Mouse (Mus musculus): ENCODE data around the gene Adamts18.

The Adamts18 gene

DNA sequence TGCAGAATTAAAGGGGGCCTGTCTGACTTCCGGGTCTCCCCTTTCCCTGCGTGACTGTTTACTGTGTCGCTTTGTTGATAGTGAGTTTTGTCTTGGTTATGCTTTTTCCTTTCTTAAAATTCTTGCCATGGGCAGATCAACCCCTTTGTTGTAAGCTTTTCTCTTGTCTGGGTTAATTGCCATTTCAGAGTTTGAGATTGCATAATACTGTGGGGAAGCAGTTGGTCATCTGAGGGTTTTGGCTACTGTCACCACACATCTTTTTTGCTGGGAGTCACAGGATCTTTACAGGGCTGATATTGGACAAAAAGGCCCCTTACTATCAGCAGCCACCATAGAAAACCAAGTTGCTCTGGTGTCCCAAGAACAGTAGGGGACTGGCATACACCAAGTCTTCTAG is 96.2 kb downstream of the Adamts18 start:
- no peak for DNase-seq

DNA sequence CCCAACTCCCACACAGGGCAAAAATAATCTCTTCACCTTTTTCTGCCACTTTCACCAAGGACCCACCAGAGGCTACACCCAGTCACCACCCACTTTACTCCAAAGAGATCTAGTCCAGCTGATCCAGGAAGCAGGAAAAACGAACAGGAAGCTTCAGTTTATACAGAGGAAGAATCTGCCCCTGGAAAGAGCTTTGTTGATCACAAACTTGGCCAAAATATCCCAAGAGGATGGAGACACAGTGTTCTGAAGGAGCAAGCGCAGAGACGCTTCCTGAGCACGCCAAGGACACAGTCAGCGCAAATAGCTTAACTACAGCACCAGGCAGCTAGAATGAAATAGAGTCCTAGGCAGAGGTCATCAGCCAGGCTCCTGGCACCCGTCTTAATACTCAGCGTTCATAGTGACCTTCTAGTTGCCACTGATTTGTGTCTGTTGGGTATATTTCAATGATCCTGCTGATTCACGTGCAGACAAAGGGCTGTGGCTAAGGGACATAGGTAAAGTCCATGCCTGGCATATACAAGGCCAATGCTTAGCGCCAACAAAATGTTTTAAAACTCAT is 113.0 kb downstream of the Adamts18 start:
- DNase-seq = no peak

DNA sequence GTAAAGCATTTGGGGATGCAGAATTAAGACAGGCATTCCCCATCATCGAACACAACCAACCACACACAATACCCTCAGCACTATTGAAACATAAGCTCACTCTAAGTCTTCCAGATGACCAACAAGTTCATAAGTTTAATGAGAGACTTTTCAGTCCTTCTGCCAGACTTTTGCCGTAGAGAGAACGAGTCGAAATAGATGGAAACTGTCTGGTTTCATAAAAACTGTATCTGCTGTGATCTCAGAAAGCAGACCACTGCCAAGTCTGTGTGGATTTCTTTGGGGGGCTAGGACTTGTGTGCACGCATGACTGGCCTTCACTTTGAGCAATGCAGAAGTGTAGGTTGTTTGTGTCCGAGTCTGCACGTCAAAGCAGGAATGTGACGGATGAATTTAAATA is 123.2 kb downstream of the Adamts18 start:
- no peak for DNase-seq

DNA sequence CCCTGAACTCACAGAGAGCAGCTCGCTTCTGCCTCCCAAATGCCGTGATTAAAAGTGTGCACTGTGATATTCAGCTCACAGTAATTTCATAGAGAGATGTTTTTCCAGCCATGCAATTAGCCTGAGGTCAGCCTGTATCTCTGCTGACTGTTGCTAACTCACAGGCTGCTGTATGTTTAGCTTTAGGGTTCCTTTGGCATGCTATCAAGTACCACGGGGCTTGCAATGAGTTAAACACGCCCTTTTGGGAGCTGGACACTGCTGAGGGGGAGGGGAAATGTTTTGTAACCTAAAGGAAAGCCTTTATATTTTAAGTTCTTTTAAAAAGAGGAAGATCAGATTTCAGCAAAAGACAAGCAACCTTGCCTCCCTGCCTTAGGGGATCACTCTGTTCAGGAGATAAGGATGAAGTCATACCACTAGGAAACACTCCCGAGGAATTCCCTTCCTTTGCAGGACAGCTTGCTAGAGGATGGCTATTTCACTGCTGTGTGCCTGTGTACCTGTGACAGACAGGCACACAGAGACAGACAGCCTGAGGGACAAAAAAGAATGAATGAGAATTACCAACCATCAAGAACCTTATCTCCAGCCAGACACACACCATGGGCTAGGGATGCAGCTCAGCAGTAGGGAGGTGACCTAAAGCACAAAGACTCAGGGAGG is 124.5 kb downstream of the Adamts18 start:
- DNase-seq = no peak

DNA sequence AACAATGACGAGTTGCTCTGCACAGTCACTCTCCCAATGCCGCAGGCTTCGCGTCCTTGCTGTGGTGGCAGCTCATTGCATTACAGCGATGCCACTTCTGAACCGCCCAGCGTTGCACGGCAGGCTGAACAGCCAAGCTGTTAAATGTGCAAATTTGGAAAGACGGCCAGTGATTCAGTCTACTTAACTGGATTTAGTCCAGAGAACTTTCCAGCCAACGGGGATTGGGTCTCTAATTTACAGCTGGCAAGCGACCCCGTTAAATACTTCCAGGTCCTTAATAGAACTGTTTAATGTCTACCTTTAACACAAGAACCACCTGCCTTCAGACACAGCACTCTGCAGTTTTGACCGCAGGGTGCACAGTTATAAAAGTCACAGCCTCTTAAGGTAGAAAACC is 127.1 kb downstream of the Adamts18 start:
- DNase-seq = peak; percentile 23

DNA sequence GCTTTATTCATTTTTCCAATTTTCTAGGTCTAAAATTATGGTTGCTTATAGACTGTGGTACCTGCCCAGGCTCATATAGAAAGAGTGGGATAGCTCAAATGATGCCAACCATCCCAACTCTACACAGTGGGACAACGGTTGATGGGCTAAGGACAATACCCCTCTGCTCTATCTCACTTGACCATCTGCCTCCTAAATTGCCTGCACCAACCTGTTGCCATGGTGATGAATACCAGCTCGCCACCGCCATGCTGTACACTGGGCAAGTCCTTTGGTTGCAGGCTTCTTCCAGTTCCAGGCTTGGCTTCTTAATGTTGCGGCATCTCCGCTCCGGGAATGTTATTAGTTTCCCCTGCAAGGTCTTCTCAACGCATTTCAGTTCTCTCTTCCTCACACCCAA is 143.6 kb downstream of the Adamts18 start:
- DNase-seq = no peak

DNA sequence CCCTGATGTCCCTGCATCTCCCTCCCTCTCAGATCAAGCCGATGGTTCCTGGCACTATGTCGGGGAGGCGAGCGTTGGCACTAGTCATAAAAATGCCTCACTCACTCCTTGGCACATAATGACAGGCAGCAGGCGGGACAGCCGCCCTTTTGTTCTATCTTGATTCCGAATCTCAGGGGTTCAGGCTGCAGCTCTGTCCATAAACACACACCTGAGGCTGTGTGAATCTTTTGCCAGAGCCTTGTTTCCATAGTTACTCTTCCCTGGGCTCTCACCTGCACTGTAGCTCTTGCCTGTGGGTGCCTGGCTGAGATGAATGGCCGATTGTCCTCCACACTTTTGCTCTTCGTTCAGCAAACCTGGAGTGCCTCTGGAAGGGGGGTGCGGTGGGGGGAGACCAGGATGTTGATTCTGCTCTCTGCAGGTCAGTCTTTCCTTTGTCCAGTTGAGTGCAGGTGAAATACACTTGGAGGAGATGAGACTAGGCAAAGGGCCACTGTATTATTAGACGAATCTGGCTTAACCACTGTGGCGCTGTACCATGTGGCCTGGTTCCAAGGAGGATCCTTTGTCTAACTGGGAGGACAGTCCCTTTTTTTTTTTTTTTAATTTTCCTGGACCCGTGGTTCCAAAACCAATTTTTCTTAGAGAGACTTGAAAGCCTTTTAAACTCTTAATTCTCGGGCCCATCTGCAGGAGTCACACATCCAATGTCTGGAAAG is 156.8 kb downstream of the Adamts18 start:
- no peak for DNase-seq

DNA sequence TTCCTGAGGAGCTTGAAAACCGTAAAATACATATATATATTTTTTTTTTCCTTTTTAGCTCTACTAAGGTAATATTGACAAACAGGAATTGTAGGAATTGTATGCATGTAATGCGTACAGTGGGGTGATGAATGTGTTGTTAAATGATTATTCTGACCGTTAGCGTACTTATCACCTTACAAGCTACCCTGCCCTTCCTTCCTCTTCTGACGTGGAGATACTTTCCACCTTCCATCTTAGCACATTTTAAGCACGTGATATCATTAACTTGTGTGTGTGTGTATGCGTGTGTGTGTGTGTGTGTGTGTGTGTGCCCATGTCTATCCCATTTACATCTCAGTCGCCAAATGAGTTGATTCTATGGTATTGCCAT is 160.0 kb downstream of the Adamts18 start:
- DNase-seq = no peak

DNA sequence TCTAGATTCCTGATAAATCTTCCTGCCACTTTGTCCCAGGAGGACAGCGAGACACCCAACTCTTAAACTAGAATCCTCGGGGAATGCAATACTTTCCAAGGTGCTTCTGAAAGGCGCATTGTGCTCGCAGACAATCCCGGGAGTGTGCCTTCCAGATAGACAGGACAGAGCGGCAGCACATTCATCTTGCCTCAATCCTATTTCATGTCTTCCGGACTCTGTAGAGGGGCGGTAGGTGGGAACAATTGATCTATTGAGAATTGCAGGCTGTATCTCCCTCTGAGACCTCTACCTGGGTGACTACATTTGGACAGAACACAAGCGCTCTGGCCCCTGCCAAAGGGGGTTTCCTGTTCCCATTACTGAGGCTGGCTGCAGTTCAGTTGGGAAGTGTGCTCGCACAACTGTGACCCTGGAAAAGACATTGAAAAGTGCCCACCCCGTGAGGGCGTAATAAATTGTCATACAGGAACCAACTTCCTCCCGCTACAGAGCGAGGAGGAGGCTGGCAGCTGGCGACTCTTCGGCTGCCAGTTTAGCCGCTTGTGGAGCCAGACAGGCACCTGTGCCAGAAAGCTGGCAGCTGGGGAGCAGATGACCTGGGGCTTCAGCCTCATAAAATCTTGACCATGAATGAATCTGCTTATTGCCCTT is 160.5 kb downstream of the Adamts18 start:
- no peak for DNase-seq

DNA sequence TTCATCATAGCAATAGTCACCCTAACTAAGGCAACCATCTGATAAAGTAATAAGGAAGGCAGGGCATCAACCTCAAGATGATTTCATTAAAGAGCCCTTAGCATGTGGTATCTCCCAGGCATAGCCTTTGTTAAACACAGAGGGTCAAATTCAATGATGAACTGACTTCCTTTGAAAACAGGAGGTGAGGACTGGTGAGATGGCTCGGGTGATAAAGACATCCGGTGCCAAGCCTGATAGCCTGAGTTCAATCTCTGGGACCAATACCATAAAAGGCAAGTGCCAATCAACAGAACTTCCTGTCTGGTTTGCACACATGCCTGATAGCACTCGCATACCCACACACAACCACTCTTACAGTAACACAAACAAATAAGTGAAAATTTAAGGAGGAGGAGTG is 169.2 kb downstream of the Adamts18 start:
- no peak for DNase-seq

DNA sequence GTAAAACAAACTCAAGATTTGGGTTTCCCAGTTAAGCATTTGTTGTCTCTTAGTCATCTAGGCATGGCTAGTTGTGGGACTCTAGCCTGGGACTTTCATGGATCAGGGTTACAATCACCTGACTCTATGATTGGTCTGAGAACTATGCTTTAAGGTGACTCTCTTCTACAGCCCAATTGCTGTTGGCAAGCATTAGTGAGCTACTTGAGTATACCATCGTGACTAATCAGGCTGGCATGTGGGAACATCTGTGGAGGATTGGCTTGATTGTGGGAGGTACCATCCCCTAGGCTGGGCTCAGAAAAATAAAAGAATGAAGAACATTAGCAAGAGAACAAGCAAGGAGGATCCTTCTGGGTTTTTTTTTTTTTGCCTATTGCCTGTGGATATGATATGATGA is 171.7 kb downstream of the Adamts18 start:
- DNase-seq = no peak

DNA sequence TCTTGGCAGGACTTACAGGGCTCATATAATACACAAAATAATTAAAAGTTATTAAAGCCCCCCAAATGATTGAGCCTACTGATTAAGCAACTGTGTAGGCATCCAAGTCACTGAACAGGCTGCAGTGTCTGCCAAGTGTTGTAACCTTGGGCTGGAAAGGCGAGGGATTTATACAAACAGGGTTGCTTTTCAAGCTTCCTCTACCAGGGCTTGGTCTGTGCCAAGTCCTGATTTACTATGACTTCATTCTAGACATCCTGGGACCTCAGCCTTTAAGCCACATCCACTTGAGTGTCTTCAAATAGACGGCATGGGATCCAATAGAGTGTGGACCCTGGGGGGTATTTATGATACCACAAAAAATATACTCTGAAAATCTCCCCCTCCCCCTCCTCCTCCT is 173.3 kb downstream of the Adamts18 start:
- DNase-seq = no peak

DNA sequence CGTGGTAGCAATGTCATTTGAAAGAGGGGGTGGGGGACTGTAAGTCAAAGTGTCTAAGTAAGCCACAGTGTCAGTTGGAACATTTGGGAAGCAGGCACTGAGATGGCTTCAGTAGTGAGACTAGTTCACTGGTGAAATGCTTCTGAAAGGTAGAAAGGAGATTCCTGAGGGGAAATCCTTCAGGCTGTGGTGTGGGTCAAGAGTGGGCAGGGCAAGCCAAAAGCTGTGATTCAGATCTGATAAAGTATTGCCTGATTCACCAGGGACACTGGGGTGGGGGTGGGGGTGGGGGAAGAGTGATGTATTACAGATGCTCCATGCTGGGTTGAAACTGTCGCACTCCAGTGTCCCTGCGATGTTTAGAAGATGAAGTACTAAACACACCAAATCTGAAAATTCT is 173.9 kb downstream of the Adamts18 start:
- no peak for DNase-seq

DNA sequence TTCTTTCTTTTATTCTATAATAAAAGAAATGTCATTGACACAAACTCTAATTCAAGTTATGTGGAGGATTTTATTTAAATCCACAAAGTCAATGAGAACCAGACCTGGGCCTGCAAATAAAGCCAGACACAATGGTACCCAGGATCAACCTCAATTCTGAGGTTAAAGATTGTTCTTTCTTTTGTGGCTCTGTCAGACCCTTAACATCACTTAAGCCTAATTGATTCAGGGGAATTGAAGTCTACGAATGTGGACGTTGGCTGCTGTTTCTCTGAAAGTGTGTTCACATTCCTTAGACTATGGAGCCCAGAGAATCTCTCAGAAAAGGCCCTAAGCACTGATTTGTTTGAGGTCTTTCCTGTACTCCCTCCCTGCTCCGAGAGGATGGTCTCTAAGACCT is 175.2 kb downstream of the Adamts18 start:
- DNase-seq = no peak

DNA sequence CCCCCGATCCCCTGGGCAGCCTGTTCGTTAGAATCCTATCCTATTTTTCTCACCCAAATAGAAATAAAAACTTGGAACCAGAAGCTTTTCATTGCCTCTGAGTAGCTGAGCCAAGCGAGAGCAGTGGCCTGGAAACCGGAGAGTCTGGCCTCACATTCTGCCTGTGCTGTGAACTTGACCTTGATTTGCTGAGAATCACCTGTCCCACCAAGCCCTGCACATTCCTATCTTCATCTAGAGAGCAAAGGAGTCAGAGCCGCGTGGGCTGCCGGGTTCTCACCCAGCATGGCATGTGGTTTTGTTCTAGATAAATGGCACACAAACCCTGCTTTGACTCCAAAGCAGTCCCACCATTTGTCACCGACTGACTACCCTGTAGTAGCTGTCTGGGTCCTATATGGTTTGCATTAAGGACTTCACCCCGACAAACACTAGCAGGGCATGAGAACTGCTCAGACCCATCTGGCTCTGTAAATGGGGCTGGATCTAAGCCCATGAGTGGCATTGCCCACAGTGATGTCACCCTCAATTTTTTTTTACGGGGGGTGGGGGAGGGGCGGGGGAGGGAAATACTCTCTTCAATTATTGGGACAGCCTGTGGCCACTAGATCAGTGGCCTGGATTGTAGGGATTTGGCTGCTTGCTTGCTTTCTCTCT is 175.8 kb downstream of the Adamts18 start:
- DNase-seq = no peak

DNA sequence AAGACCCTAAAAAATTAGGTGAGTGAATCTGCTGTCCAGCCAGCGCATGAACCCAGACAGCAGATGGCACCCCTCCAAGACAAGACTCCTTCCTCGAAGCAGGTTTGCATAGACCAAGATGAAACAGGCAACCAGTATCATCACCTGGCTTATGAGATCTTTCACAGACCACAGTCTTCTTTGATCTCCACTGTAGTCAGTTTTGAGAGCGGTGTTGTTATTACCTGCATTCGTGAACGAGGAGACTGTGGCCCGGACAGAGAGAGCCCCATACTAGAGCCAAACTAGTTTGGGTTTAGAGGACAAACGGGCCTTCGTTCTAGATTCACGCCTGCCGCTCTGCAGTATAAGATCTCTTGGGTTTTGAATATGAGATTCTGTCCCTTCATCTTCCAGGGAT is 178.6 kb downstream of the Adamts18 start:
- DNase-seq = no peak

DNA sequence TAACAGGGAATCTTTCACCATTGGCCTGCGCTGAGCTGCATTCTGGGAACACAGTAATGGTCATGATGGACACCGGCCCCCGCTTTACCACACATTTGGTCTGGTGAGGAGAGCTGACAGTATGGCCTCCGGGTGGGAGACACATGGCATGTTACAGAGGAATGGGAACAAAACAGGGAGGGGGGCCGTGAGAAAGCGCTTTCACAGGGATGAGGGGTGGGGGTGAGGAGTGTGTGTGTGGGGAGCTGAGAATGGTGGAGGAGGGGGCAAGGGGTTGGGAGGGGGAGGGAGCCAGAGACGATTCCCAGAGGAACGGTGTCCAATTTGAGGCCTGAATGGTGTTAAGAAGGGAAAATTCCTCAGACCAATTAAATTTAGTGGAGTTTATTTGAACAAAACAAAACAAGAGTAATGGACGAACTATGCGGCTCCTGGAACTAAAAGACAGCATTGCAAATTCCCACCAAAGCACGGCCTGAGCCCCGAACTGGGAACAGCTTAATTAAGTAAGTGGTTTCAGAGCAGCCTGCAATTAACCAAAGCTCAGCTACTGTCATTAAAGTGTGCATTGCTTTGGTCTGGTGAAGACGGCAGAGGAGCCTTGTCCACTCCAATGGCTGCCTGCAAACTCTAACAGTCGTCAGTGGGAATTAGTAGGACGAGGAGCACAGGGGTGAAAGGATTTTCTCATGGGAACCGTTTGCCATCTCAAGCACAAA is 181.7 kb downstream of the Adamts18 start:
- DNase-seq = no peak

DNA sequence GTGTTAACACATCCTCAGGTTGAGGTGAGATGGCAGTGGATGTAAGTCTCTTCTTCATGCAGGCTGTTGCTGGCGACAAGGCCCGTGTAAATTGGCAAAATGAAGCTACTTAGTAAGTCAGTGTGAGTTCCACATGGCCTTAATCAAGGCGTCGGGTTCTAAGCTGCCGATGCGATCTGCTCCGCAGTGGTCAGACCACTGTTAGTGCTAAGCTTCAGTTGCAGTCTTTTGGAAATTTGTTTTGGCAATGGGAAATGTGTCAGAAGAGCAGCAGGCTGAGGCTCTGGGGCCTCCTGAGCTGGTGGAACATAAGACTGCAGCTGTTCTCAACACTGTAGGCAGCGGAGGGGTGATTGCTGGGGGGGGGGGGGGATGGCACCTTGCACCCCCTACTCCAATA is 182.6 kb downstream of the Adamts18 start:
- DNase-seq = no peak

DNA sequence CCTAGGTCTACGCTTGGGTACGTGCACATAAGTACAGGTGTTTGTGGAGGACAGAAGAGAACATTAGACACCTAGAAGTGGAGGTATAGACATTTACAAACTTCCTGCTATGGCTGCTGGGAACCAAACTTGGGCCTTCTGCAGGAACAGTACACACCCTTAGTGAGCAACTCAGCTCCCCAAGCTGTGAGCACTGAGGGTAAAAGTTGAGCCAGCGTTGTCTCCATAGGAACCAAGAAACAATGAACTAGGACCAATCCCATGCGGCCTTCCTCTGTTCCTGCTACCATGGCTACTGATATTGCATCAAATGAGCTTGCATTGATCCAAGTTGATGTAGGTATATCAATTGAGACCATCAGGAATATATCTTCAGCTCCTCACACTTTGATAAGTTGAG is 183.5 kb downstream of the Adamts18 start:
- no peak for DNase-seq

DNA sequence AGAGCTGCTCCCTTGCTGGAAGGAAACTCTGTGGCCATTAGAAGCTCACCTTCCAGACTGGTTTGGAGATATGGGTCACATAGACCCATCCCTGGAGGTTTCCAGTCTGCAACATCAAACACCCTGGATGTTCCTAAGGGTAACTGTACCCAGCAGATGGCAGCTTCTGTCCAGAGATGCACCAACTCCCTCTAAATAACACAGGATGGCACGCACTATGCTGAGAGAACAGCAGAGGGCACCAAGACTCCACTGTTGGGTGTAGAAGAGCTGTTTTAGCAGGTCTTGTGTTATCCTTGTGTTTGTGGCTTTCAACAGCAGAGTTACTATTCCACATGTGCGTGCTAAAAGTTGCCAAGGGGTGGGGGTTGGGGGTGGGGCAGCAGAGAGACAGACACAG is 184.0 kb downstream of the Adamts18 start:
- DNase-seq = peak; percentile 83

DNA sequence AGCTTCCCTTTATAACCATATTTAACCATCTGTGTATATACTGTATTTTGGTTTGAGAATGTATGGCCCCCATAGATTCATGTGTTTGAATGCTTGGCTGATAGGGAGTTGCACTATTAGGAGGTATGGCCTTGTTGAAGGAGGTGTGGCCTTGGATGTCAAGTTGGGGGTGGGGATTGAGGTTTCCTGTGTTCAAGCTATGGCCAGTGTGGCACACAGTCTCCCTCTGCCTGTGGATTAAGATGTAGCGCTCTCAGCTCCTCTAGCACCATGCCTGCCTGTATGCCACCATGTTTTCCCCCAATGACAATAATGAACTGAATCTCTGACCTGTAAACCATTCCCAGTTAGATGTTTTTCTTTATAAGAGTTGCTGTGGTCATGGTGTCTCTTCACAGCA is 188.4 kb downstream of the Adamts18 start:
- DNase-seq = no peak

DNA sequence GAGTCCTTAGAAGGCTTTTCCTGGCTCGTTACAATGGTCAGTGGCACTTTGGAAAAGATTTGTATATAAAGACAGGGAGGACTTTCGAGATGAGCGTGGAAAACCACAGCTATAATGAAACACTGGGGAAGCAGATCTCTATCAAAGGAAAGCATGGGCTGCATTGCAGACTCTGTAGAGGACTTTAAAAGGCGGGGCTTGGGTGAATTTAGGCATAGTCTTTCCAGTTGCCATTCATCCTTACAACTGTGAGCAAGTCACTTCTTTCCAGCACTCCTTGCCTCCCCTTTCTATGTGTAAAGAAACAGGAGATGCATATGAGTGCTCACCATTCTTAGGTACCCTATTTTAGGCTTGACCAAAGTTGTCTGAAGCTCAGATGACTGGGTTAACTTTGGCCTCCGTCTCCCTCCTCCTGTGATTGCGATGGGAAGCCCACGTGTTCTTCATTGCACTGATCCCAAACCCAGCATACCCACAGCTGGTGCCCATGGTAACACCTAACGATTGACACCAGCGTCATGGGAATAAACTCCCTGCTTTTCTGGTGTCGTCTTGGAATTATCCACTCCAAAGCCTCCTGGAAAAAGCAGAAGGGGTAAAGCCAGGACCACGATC is 191.7 kb downstream of the Adamts18 start:
- DNase-seq = no peak

All from kidney, adult 9 months (tissue).